Mouse (Mus musculus): ENCODE results near the gene Amz2. TPM values are rescaled to one million over a fixed set of nuclear protein-coding genes. Genes with fewer than 3 reads are reported as not detected.

Amz2 gene
- polyA plus RNA-seq, 1 experiment from 2014 or later = 56.1 TPM

Small RNA genes lying within 50 kb of the gene (microRNA-seq; reads per million reads assigned to microRNA genes)
- gene Gm25540 = not detected

Other genes with a start within 250 kb of the Amz2 start
- 17.5 and 18.8 TPM in 2 replicates for gene Rgs9, start 127.8 kb upstream of the Amz2 start, polyA plus RNA-seq (2015; fragmentation: Nextera tagmentation; extraction: Ambion mirVana)
- 17.6 and 20.5 TPM in 2 replicates for gene Gna13, start 63.1 kb upstream of the Amz2 start, polyA plus RNA-seq (2015; fragmentation: Nextera tagmentation; extraction: Ambion mirVana)
- gene 9930022D16Rik, start 12.0 kb upstream of the Amz2 start, polyA plus RNA-seq (2015; fragmentation: Nextera tagmentation; extraction: Ambion mirVana) = not detected in 2 replicates
- gene Arsg, start 47.4 kb downstream of the Amz2 start, polyA plus RNA-seq (2015; fragmentation: Nextera tagmentation; extraction: Ambion mirVana) = 4.2 and 4.3 TPM in 2 replicates
- 3.7 and 4.5 TPM in 2 replicates for gene Slc16a6, start 47.7 kb downstream of the Amz2 start, polyA plus RNA-seq (2015; fragmentation: Nextera tagmentation; extraction: Ambion mirVana)
- 14.3 and 15.6 TPM in 2 replicates for gene Wipi1, start 186.0 kb downstream of the Amz2 start, polyA plus RNA-seq (2015; fragmentation: Nextera tagmentation; extraction: Ambion mirVana)
- 538 and 554 TPM in 2 replicates for gene Prkar1a, start 223.5 kb downstream of the Amz2 start, polyA plus RNA-seq (2015; fragmentation: Nextera tagmentation; extraction: Ambion mirVana)

All from midbrain, embryonic 16.5 days (tissue).